8 mouse cellular contexts compared by ENCODE assay signal in genomic region chr4:130797201-130798051, GRCm38 (mm10). TPM values are rescaled to one million over a fixed set of nuclear protein-coding genes. Genes with fewer than 3 reads are reported as not detected.
A peak's percentile ranks its signal among the peaks of the same experiment; 100 is the strongest.
DNase-seq lines count a peak whose midpoint lies in the region; ATAC-seq lines count a peak whose summit lies in the region.

No protein-coding gene starts in this region.

- H3K4me3 ChIP-seq in forebrain, embryonic 10.5 days: no peak overlapping the region
- H3K4me3 ChIP-seq in forebrain, embryonic 11.5 days (ENCODE audit: low read depth, low read length): no peak overlapping the region

- H3K27me3 ChIP-seq in forebrain, embryonic 10.5 days (ENCODE audit: poor library complexity, severe bottlenecking): peaks cover 45% of the 10 kb centered on the region
- H3K27me3 ChIP-seq in forebrain, embryonic 11.5 days (ENCODE audit: control insufficient read depth, insufficient read depth, low read length): peaks cover 3% of the 10 kb centered on the region; the same call in 1 of the 2 replicates

- no peaks in the 10 kb centered on the region for H3K9me3 ChIP-seq in forebrain, embryonic 10.5 days
- no peaks in the 10 kb centered on the region for H3K9me3 ChIP-seq in forebrain, embryonic 11.5 days (ENCODE audit: control insufficient read depth, low read length)

- no peak for DNase-seq in forebrain, embryonic 10.5 days (ENCODE audit: extremely low spot score, low spot score)
- DNase-seq in forebrain, embryonic 11.5 days (ENCODE audit: low spot score): no peak
- peak; percentile 66 to 75 for DNase-seq in heart, adult 9 months (ENCODE audit: low spot score in 2 of 2)
- DNase-seq in kidney, adult 9 months: peak; percentile 47
- DNase-seq in lung, postnatal 25 days (ENCODE audit: low spot score): peak; percentile 42
- DNase-seq in thymus, postnatal 4 days: no peak
- no peak for DNase-seq in layer of hippocampus, adult 18-20 months (ENCODE audit: low spot score in 2 of 2)
- no peak for DNase-seq in spleen, adult 18-20 months

- no peaks in the 10 kb centered on the region for H3K36me3 ChIP-seq in forebrain, embryonic 10.5 days (replicated peaks)
- no peaks in the 10 kb centered on the region for H3K36me3 ChIP-seq in forebrain, embryonic 11.5 days (ENCODE audit: control insufficient read depth, insufficient read depth, low read length)

- no peak for ATAC-seq in forebrain, embryonic 11.5 days (replicated peaks; ENCODE audit: low FRiP score)

- peaks cover 69% of the 10 kb centered on the region for H3K4me1 ChIP-seq in forebrain, embryonic 10.5 days
- peaks cover 11% of the 10 kb centered on the region for H3K4me1 ChIP-seq in forebrain, embryonic 11.5 days (replicated peaks; ENCODE audit: control insufficient read depth, insufficient read depth, low read length)

- H3K27ac ChIP-seq in forebrain, embryonic 10.5 days: peak overlapping the region; percentile 65
- no peak overlapping the region for H3K27ac ChIP-seq in forebrain, embryonic 11.5 days (ENCODE audit: low read depth, low read length)

- H3K9ac ChIP-seq in forebrain, embryonic 11.5 days (ENCODE audit: low read length): no peak overlapping the region

- no peak overlapping the region for H3K4me2 ChIP-seq in forebrain, embryonic 11.5 days (ENCODE audit: low read depth, low read length, severe bottlenecking)

- 45% methylated on average over 15 of the region's 15 CpGs for WGBS in forebrain, embryonic 10.5 days
- WGBS in forebrain, embryonic 11.5 days: 47% methylated on average over 15 of the region's 15 CpGs

RNA-seq across cellular contexts. Expression of gene Sdc3, which starts 5.1 kb away (rescaled TPM):
- polyA plus RNA-seq in forebrain, embryonic 10.5 days (2016; fragmentation: Nextera tagmentation; extraction: Ambion mirVana): 17.8 and 18.7 TPM in 2 replicates
- polyA plus RNA-seq in forebrain, embryonic 11.5 days (2014; fragmentation: Nextera tagmentation; extraction: Ambion mirVana): 19.4 and 19.5 TPM in 2 replicates
- 100 to 1,000 TPM; 145 to 146 TPM for total RNA-seq in layer of hippocampus, adult 18-20 months (2021)

Comparison
In these comparisons a context has a peak if more than half of its experiments do, and no peak if none do; other contexts are left out.
1. DNase-seq: peak in heart, adult 9 months (2 of 2), kidney, adult 9 months (single experiment) and lung, postnatal 25 days (single experiment); none in forebrain, embryonic 10.5 days (single experiment), forebrain, embryonic 11.5 days (single experiment), thymus, postnatal 4 days (single experiment), layer of hippocampus, adult 18-20 months (0 of 2) and spleen, adult 18-20 months (0 of 2).